Mouse (Mus musculus): ENCODE measurements at regions not wholly inside any gene's neighbourhood (a gene's known extent, or its start where the extent isn't known, plus 50 kb on each side); places are given as distances from the start of the nearest gene placed in this dataset.
A peak's percentile ranks its signal among the peaks of the same experiment; 100 is the strongest.
"Not testable (repeated sequence)": the region's sequence is repeated elsewhere in the genome, so short reads cannot be mapped to it uniquely, and the experiment has no call there.

- DNase-seq: no peak
These were observed 1786.1 kb downstream of the 9330182O14Rik start for GRCm38 (mm10) chr15:41920270-41920669.

- no peak for DNase-seq
These were observed 1802.5 kb downstream of the 9330182O14Rik start for GRCm38 (mm10) chr15:41936697-41937096.

- DNase-seq: no peak
These were observed 1811.1 kb downstream of the 9330182O14Rik start for GRCm38 (mm10) chr15:41945226-41945625.

- no peak for DNase-seq
These were observed 1813.7 kb downstream of the 9330182O14Rik start for GRCm38 (mm10) chr15:41947888-41948287.

GRCm38 (mm10) chr15:41948347-41949093 lies 1814.4 kb downstream of the 9330182O14Rik start:
- DNase-seq: no peak

GRCm38 (mm10) chr15:41949094-41949461 lies 1814.9 kb downstream of the 9330182O14Rik start:
- DNase-seq: no peak

GRCm38 (mm10) chr15:41951276-41951675 lies 1817.1 kb downstream of the 9330182O14Rik start:
- no peak for DNase-seq

- no peak for DNase-seq
These were observed 1826.4 kb downstream of the 9330182O14Rik start for GRCm38 (mm10) chr15:41960597-41960996.

- no peak for DNase-seq
These were observed 1836.7 kb downstream of the 9330182O14Rik start for GRCm38 (mm10) chr15:41970877-41971276.

GRCm38 (mm10) chr15:41973263-41973662 lies 1839.1 kb downstream of the 9330182O14Rik start:
- peak; percentile 58 to 85 for DNase-seq

- no peak for DNase-seq
These were observed 1843.0 kb downstream of the 9330182O14Rik start for GRCm38 (mm10) chr15:41977196-41977595.

GRCm38 (mm10) chr15:41977649-41978231 lies 1843.6 kb downstream of the 9330182O14Rik start:
- DNase-seq: no peak

- no peak for DNase-seq
These were observed 1849.1 kb downstream of the 9330182O14Rik start for GRCm38 (mm10) chr15:41983261-41983660.

- DNase-seq: no peak
These were observed 1850.1 kb downstream of the 9330182O14Rik start for GRCm38 (mm10) chr15:41984267-41984666.

GRCm38 (mm10) chr15:41986264-41986663 lies 1852.1 kb downstream of the 9330182O14Rik start:
- DNase-seq: no peak

GRCm38 (mm10) chr15:41989065-41989464 lies 1854.9 kb downstream of the 9330182O14Rik start:
- DNase-seq: no peak

- DNase-seq: no peak
These were observed 1857.7 kb downstream of the 9330182O14Rik start for GRCm38 (mm10) chr15:41991816-41992215.

GRCm38 (mm10) chr15:42032286-42032685 lies 1898.1 kb downstream of the 9330182O14Rik start:
- DNase-seq: not testable (repeated sequence)

- DNase-seq: no peak
These were observed 1913.2 kb downstream of the 9330182O14Rik start for GRCm38 (mm10) chr15:42047088-42047976.

GRCm38 (mm10) chr15:42056772-42057171 lies 1922.6 kb downstream of the 9330182O14Rik start:
- no peak for DNase-seq

GRCm38 (mm10) chr15:42068207-42068831 lies 1934.2 kb downstream of the 9330182O14Rik start:
- DNase-seq: no peak

- DNase-seq: no peak
These were observed 1934.9 kb downstream of the 9330182O14Rik start for GRCm38 (mm10) chr15:42069072-42069471.

GRCm38 (mm10) chr15:42073486-42073885 lies 1939.3 kb downstream of the 9330182O14Rik start:
- DNase-seq: no peak

Data from spleen, adult 18-20 months (tissue).